Mouse (Mus musculus) T-helper 17 cell (primary cell): Measurements from ENCODE around the gene Kctd11.

Experiments used
- in situ Hi-C, 2 experiments: fragments of 300-600 bp; cut with MboI, MseI; formaldehyde crosslinking; loops; 1 replicate in 1 of 2; 2 replicates in 1 of 2; pipeline ENCODE4 v1.15.1; 2025; ENCODE audit warnings: high pct_unique_total_duplicates in 2 of 2

Kctd11 gene

DNA sequence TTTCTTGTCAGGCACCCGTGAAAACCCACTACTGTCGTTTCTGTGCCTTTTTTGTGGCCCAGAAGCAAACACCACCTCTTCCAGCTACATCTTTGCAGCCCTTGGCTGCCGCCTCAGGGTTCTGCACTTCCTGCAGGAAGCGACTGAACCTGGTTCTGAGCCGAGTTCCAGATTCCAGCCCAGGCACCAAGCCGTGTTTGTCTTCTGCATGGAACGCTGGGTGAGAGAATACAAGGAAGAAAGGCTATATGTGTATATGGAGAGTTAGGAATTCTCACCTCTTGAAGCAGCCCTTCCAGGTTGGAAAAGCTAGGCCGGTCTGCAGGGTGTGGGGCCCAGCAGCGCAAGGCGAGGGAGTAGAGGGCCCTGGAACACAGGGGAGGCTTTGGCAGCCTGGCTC, 26.5 kb downstream of the Kctd11 start:
- in situ Hi-C loops = no loop called here

DNA sequence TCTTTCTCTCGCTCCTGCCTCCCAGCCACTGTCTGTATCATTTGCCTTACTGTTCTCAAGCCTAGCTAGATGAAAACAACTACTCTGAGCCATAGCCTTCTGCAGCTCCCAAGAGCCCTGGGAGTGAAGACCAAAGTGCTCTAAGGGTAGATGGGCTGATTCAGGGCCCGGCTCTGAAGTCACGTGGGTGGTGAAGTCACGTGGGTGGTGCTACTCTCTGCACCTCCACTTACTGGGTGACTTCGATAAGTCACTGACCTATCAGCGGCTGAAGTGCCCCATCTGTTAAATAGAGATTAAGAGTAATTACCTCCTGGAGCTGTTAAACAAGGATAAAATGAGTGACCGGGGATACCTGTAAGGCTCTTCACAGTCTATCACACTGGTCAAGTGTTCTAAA, 27.2 kb downstream of the Kctd11 start:
- in situ Hi-C loops = no loop called here

DNA sequence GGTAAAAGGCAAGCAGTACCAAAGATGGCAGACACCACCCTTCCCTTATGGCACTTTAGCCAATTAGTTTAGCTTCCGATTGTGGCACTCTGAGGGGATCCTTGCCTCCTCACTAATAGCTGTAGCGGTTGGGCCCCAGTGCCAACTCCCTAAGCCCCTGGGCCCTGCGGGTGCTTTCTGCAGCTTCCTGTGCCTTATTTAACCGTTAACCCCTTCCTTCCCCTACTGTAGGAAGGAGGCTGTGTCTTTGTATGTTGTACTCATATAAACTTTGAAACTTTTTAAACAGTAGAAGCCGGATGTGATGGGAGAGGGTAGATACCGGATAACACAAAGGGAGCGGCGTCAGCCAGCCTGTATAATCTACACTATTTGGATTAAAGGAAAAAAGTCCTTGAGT, 30.5 kb downstream of the Kctd11 start:
- in situ Hi-C loops = no loop called here

DNA sequence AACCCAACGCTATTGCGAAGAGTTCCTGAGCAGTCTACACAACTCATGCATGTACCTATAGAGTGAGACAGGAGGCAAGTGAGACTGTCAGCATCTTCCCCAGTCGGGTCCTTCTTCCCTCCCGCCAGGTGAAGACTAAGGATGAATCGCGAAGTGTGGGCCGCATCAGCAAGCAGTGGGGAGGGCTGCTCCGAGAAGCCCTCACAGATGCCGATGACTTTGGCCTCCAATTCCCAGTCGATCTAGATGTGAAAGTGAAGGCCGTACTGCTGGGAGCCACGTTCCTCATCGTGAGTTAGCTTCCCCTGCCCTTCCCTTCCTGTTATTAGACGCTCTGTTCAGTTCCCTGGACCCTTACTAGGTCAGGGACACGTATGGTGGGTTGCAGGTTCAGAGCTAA, 31.3 kb downstream of the Kctd11 start:
- in situ Hi-C loops = no loop called here

DNA sequence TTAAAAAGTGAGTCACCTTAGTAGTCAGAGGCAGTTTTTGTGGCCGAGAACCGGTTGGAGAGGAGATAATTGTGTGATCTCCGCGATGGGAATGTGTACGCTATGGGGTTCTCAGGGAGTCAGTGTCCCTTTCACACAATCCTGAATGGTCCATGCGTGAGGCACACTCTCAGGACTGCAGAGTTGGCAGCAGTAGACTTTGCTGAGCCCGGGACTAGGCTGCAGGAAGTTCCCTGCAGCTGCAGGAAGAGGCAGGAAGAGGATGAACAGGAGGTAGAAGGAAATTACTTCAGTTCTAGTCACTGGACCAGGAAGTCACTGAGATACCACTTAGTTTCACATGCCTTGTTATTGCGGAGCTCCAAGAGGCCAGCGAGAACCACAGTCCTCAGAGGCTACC, 32.1 kb downstream of the Kctd11 start:
- in situ Hi-C loops = no loop called here

DNA sequence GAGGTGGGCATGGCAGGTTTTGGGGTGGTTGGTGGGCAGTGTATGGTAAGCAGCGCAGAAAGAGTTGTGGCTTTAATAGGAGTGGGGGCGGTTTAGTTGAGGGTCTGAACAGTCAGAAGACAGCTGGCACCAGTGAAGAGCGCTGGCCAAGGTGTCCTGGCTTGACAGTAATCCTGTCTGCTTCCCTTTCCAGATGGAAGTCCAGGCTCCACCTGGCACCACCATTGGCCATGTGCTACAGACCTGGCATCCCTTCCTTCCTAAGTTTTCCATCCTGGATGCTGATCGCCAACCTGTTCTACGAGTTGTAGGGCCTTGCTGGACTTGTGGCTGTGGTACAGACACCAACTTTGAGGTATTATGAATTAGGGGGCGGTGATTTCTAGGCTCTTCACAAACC, 33.2 kb downstream of the Kctd11 start:
- in situ Hi-C loops = no loop called here

DNA sequence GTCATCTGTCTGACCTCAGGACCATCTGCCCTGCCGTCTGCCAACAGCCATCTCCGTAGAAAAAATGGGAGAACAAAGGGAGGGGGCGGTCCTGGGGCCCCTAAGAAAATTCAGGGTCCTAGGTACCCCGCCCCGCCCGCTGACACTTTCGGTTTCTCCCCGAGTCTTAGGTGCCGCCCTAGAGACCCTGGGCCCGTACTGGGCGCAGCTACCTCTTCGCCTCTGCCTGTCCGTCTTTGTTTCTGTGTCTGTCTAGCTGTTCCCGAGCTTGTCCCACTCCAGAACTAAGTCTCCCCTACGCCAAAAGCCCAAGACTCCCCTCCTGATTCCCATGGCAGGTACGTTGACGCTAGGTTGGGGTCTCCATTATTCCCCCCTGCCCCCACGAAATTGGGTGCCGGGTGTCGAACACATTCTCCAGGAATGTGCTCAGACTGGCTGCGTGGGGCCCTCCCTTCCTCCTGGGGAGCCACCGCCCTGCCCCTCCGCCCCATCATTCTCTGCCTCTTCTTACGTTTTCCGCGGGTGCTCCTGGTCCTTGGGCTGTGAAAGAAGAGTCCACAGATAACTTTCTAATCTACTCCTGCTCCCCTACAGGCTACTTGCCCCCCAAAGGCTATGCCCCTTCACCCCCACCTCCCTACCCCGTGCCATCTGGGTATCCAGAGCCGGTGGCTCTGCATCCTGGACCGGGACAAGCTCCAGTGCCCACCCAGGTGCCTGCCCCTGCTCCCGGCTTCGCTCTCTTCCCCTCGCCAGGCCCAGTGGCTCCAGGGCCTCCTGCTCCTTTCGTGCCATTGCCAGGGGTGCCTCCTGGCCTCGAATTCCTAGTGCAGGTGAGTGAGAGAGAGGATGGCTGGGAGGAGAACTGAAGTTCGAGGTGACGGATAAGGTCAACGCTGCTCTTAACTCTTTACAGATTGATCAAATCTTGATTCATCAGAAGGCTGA, 34.2 kb downstream of the Kctd11 start:
- in situ Hi-C loops = no loop called here

DNA sequence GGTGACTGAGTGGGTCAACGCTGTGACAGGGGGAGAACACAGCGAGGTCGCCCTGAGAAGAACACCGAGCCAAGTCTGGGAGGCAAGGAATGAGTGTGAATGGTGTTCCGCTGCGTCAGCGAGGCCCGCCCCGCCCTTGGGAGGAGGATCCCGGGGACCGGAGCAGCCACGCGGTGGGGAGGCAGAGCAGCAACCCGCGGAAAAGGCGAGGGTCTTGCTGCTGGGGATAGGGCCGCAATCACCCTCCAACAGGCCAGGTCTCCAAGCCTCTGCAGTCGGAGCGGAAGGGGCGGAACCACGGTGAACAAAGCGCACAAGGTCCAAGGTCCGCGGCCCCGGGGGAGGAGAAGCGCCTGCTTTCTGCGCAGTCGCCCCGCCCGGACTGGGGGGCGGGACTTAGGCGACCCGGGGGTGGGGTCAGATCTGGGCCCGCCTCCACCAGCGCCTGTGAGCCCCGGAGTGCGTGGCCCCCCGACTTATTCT, 35.0 kb downstream of the Kctd11 start, which contains the start of gene Plscr3:
Plscr3 (plus strand) TSS at position 179 of the 483 bp plus-strand sequence.
- in situ Hi-C loops = no loop called here

DNA sequence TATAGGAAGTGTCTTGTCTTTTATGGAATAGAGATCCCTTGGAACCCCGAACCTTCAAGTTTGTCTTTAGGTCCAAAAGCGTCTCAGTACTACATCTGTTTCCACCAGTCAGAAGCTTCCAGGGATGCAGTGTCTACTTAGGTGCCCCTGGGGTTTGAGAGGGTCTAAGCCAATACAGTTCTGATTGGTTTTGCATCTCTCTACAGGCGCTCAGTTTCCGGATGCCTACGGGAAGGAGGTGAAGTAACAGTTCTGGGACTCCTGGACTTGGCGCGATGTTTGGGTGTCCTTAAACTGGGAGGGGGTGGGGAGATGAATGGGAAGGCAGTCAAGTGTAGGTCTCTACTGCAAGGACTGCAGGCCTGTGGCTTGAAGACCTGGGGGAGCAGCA, 42.5 kb downstream of the Kctd11 start:
- in situ Hi-C loops = loop anchor here in 1 of 2 experiments (5.0 kb wide), 1 partner anchor 81 kb away; the partner anchor contains the start of gene Polr2a

DNA sequence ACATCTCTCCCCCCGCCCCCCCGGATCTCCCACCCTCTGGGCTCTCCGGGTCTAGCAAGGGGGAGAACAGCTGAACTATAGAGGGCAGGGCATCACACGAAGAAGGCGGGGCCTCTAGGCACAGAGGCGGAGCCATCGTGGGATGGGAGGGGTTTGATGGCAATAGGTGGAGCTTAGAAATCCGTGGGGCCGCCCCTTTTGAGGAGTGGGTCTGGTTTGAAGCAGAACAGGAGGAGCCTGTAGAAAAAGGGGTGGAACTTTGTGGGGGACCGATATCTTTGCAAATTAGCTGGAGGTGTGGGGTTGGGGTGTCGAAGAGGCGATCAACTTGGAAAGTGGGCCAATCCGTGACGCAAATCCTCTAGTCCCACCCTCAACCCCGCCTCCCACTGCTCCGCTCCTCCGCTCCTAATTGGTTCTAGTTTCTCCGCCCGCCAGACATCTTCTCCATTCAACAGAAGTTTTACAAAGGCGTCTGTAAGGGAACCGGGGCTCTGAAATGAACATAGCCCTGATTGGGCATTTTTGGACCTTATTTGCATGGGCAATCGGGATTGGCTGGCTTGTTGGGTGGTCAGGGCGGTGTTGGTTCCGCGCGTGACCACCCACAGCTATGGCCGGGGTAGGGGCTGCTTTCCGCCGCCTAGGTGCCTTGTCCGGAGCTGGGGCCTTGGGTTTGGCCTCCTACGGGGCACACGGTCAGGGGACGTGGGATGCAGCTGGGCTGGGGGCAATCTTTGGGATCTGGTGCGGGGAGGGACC, 43.1 kb downstream of the Kctd11 start, which contains the start of gene Tmem256:
Tmem256 (plus strand) TSS at position 563 of the 762 bp plus-strand sequence.
- in situ Hi-C loops = loop anchor here in 1 of 2 experiments (5.0 kb wide), 1 partner anchor 81 kb away; the partner anchor contains the start of gene Polr2a

DNA sequence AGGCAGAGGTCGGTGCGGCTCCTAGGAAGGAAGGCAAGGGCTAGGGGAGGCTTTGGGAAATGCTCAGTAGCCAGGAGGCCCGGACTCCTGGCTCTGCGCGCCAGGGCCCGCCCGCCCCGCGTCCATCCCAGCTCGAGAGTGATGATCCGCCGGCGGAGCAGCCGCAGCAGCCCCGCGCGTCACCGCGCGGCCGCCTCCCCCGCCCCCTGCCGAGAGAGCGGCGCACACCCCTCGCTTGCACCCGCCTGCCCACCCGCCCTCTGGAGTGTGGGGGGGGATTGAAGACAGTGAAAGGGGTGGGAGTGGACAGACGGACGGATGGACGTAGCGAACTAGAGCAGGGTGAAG, 43.6 kb downstream of the Kctd11 start, which contains the start of gene Nlgn2:
Nlgn2 (minus strand) TSS at position 181 of the 348 bp plus-strand sequence.
- in situ Hi-C loops = loop anchor here in 1 of 2 experiments (5.0 kb wide), 1 partner anchor 80 kb away; the partner anchor contains the start of gene Polr2a

DNA sequence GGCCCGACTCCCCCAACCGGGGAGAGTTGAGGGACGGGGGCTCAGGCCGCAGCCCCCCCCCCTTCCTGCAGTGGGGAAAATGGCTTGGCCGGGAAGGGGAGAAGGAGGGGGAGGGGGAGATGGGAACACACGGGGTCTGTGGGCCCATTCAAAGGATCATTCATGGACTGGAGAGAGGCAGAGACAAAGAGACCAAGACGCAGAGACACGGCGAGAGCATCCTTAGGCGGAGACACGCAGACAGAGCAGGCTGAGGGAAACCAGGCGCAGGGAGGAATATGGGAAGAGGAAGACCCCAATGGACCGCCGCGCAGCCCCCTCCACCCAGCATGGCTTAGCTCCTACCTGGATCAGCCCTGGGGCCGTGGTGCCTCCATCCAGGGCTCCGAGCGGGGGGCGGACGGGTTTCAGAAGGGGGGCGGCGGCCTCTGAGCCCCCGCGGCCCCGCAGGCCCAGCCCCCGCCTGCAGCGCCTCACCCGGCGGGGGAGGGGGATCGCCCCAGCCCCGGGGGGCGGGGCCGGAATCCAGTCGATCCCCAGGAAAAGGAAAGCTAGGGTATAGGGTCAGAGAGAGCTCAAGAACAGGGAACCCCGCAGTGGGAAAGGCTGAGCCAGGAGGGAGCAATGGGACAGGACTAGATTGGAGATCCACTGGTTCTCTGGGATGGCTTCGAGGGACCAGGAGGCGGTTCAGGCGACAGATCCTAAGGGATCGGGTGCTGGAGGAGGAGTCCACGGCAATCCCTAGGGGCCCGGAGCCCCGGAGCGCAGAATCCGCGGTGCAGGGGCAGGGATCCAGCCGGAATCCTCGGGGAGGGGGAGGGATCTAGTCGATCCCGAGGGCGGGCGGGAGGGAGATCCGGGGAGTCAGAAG, 44.3 kb downstream of the Kctd11 start:
- in situ Hi-C loops = loop anchor here in 1 of 2 experiments (5.0 kb wide), 1 partner anchor 80 kb away; the partner anchor contains the start of gene Polr2a

DNA sequence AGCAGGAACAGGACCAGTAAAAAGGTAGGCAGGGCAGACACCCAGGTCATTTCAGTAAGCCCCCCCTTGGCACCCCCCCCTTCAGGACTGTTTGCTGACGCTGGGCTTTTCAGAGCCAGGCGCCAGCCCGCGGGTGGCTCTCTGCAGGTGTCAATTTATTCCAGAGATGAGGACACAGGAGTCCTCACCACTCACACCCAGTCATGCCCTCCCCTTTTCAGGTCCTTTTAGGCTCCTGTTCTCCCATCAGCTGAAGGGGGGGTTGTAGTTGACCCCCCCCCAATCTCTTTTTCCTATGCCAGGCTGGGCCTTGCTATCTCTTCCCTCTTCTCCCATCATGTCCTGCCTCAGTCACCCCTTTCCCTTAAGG, 45.3 kb downstream of the Kctd11 start:
- in situ Hi-C loops = loop anchor here in 1 of 2 experiments (5.0 kb wide), 1 partner anchor 79 kb away; the partner anchor contains the start of gene Polr2a

DNA sequence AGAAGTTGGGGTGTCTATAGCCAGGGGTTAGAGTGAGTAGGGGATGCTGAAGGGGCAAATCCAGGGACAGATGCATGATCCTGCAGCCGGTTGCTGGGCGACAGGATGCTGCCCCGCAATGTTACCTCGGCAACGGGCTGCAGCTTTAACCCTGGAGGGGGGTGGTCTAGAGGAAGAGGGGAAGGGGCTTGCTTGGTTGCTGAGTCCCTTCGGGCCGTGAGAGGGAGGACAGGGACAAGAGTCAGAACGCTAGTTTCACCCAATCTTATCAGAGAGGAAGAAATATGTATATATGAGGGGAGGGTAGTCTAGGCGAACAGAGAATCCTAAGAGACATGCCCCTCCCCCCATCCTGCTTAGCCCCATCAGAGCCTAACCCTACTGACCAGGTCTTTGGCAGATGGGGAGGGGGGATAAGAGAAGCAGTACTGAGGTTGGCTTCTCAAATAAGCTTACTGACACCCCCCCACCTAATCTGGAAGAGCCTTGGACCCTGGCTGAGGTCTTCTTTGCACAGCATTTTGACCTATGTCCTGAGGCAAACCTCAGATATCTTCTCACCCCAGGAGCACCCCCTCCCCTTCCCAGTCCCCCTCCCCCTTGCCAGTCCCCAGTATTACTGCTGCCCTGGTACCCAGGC, 45.8 kb downstream of the Kctd11 start:
- in situ Hi-C loops = loop anchor here in 1 of 2 experiments (5.0 kb wide), 1 partner anchor 78 kb away; the partner anchor contains the start of gene Polr2a

DNA sequence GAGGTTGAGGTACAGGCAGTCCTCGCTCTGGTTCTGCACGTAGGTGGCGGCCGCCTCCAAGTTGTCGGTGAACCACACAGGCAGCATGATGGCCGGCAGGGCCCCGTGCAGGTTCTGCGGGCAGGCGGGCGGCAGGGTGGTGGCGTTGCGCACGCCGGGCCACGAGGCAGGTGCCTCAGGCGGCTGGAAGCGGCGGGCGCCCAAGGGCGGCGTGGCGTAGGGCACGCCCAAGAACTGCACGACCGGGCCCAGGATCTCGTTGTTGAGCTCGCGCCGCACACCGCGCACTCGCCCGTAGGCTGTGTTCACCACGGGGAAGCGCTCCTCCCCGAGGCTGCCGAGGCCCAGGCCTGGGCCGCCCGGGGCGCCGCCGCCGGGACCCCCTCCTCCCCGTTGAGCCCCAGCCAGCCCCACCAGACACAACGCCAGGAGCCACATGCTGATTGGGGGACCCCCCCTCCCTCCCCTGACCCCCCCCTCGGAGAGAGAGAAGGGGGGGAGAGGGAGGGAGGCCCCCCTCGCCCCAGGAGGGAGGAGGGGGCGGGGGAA, 47.1 kb downstream of the Kctd11 start:
- in situ Hi-C loops = no loop called here

DNA sequence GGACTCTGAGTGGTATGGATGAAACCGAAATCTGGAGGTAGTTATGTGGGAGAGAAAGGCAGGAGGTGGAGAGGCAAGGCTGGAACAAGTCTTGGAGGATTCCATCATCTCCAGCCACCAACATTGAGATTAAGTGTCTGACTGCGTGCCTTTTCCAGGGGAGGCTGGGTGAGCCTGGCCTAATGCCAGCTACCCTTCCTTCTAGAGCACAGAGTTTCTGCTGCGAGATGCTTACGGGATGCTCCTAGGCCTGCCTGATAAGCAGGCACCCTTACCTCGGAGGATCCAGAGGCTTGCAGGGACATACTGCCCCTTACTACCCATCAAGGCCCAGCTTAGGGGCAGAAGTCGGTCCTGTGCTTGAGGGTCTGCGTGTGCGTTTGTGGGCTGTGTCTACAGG, 47.7 kb downstream of the Kctd11 start:
- in situ Hi-C loops = no loop called here

DNA sequence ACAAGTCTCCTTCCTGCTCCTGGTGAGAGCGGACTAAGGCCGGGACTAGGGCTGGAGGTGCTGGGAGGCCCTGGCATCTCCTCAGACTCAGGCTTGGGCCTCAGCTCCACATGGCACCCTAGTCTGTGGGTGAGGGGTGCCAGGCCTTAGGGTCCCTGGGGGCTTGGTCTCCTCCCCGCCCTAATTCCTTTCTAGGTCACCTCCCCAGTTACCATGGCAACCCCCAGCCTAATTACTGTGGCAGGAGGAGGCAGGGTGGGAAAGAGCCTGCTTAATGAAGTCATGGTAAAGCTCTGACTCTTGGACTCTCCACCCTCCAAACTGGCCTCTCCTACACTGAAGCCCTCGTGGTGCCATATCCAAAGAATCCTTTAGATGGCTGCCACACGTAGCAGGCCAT, 52.4 kb downstream of the Kctd11 start:
- in situ Hi-C loops = no loop called here
